Mouse (Mus musculus) liver, postnatal 0 days (tissue): ENCODE results near the gene Ankar.

ENCODE experiments used
- CTCF ChIP-seq: sonication (generic); IDR thresholded peaks from 2 replicates; pipeline ENCODE4 v1.5.1; 2016; ENCODE audit warnings: antibody characterized with exemption, low read depth
- EP300 ChIP-seq: IDR thresholded peaks from 2 replicates; pipeline ENCODE4 v1.6.1; 2016; ENCODE audit warnings: antibody characterized with exemption, low read depth, mild to moderate bottlenecking

- no peak for TF ChIP-seq CTCF
- TF ChIP-seq EP300, result no peak
Observed at GRCm38 (mm10) chr1:72722646-72723045, 22.3 kb upstream of the Ankar start.
